In genomic region chr9:121810081-121810821, GRCm38 (mm10) we compare ENCODE assay signal across 8 mouse cellular contexts. TPM values are rescaled to one million over a fixed set of nuclear protein-coding genes. Genes with fewer than 3 reads are reported as not detected.
DNase-seq lines count a peak whose midpoint lies in the region; ATAC-seq and TF ChIP-seq lines count a peak whose summit lies in the region.

No protein-coding gene starts in this region.

- no peak for TF ChIP-seq EP300 in heart, postnatal 0 days (IDR thresholded peaks at IDR 0.05; ENCODE audit: low read depth)

- 33% methylated on average over 15 of the region's 15 CpGs for WGBS in heart, postnatal 0 days
- 21% methylated on average over 15 of the region's 15 CpGs for WGBS in forebrain, embryonic 10.5 days
- WGBS in midbrain, embryonic 15.5 days: 12% methylated on average over 15 of the region's 15 CpGs

- H3K4me2 ChIP-seq in heart, postnatal 0 days (ENCODE audit: low read depth, low read length): no peak overlapping the region
- no peak overlapping the region for H3K4me2 ChIP-seq in midbrain, embryonic 15.5 days

- peak; percentile 30 for DNase-seq in heart, postnatal 0 days (ENCODE audit: low spot score)
- no peak for DNase-seq in heart, postnatal 25 days (ENCODE audit: low spot score)
- DNase-seq in forebrain, embryonic 10.5 days (ENCODE audit: extremely low spot score, low spot score): no peak
- peak; percentile 84 to 86 for DNase-seq in layer of hippocampus, adult 8-10 months (ENCODE audit: low spot score in 2 of 2)
- no peak for DNase-seq in gastrocnemius, postnatal 4 days (ENCODE audit: low spot score in 2 of 2)

- H3K36me3 ChIP-seq in heart, postnatal 0 days (replicated peaks; ENCODE audit: control insufficient read depth, insufficient read depth, low read length): no peaks in the 10 kb centered on the region
- H3K36me3 ChIP-seq in forebrain, embryonic 10.5 days (replicated peaks): no peaks in the 10 kb centered on the region
- H3K36me3 ChIP-seq in midbrain, embryonic 15.5 days (replicated peaks): no peaks in the 10 kb centered on the region

- peaks cover 16% of the 10 kb centered on the region for H3K4me1 ChIP-seq in heart, postnatal 0 days (ENCODE audit: control insufficient read depth, insufficient read depth)
- peaks cover 43% of the 10 kb centered on the region for H3K4me1 ChIP-seq in forebrain, embryonic 10.5 days
- peaks cover 15% of the 10 kb centered on the region for H3K4me1 ChIP-seq in midbrain, embryonic 15.5 days

- H3K27ac ChIP-seq in heart, postnatal 0 days (ENCODE audit: low read depth): no peak overlapping the region
- peak overlapping the region; percentile 75 for H3K27ac ChIP-seq in forebrain, embryonic 10.5 days
- peak overlapping the region; percentile 47; the same call in 1 of the 2 replicates for H3K27ac ChIP-seq in midbrain, embryonic 15.5 days

- no peak for ATAC-seq in heart, postnatal 0 days (ENCODE audit: insufficient read depth, low read depth)
- peak; percentile 76 for ATAC-seq in midbrain, embryonic 15.5 days (replicated peaks)
- no peak for ATAC-seq in megakaryocyte progenitor cell, adult 5-6 weeks (replicated peaks; ENCODE audit: poor library complexity)
- ATAC-seq in inflammation-experienced regulatory T-cells, adult 6 months: no peak

- H3K27me3 ChIP-seq in heart, postnatal 0 days (ENCODE audit: control insufficient read depth, insufficient read depth, low read length): no peaks in the 10 kb centered on the region
- no peaks in the 10 kb centered on the region for H3K27me3 ChIP-seq in forebrain, embryonic 10.5 days (ENCODE audit: poor library complexity, severe bottlenecking)
- H3K27me3 ChIP-seq in midbrain, embryonic 15.5 days (replicated peaks): no peaks in the 10 kb centered on the region

- no peaks in the 10 kb centered on the region for H3K9me3 ChIP-seq in heart, postnatal 0 days (replicated peaks; ENCODE audit: control insufficient read depth, low read length)
- no peaks in the 10 kb centered on the region for H3K9me3 ChIP-seq in forebrain, embryonic 10.5 days
- H3K9me3 ChIP-seq in midbrain, embryonic 15.5 days: no peaks in the 10 kb centered on the region

- TF ChIP-seq CTCF in heart, postnatal 0 days (IDR thresholded peaks at IDR 0.05; ENCODE audit: low read depth): no peak

- intact Hi-C loops in heart, postnatal 25 days (cut with DNase I): no loop called here

- H3K4me3 ChIP-seq in heart, postnatal 0 days (ENCODE audit: low read depth, low read length): no peak overlapping the region
- H3K4me3 ChIP-seq in forebrain, embryonic 10.5 days: no peak overlapping the region
- H3K4me3 ChIP-seq in midbrain, embryonic 15.5 days: no peak overlapping the region

- no peak overlapping the region for H3K9ac ChIP-seq in heart, postnatal 0 days (replicated peaks; ENCODE audit: low read depth, low read length)
- no peak overlapping the region for H3K9ac ChIP-seq in midbrain, embryonic 15.5 days

RNA-seq across cellular contexts. Expression of gene Hhatl, which starts 17.9 kb away (rescaled TPM):
- 62.3 and 75.4 TPM in 2 replicates for total RNA-seq in heart, postnatal 0 days (2014; rRNA removed; ENCODE audit: low replicate concordance)
- 52.7 and 53.0 TPM in 2 replicates for polyA plus RNA-seq in heart, postnatal 0 days (2015; fragmentation: Nextera tagmentation; extraction: Ambion mirVana)
- total RNA-seq in heart, postnatal 25 days (2021): 100 to 1,000 TPM; 118 to 123 TPM
- not detected in 2 replicates for polyA plus RNA-seq in forebrain, embryonic 10.5 days (2016; fragmentation: Nextera tagmentation; extraction: Ambion mirVana)
- 10 to 100 TPM; 15.2 to 23.6 (median 20.1) TPM for total RNA-seq in layer of hippocampus, adult 8-10 months (2022)
- 0.09 TPM in 1 of 2 replicates, not detected in the other for polyA plus RNA-seq in midbrain, embryonic 15.5 days (2015; fragmentation: Nextera tagmentation; extraction: Ambion mirVana)
- total RNA-seq in megakaryocyte progenitor cell, adult 5-6 weeks (2015): not detected in 2 replicates
- total RNA-seq in megakaryocyte progenitor cell, adult 5-6 weeks (2017): not detected in 2 replicates
- not detected for polyA plus RNA-seq in inflammation-experienced regulatory T-cells, adult 6 months (2017; shearing (Covaris generic))
- total RNA-seq in gastrocnemius, postnatal 4 days (2021): 100 to 1,000 TPM; 164 to 169 TPM

RNA-seq across cellular contexts. Expression of gene Ccdc13, which starts 29.0 kb away (rescaled TPM):
- not detected in 2 replicates for total RNA-seq in heart, postnatal 0 days (2014; rRNA removed; ENCODE audit: low replicate concordance)
- 0.34 and 0.41 TPM in 2 replicates for polyA plus RNA-seq in heart, postnatal 0 days (2015; fragmentation: Nextera tagmentation; extraction: Ambion mirVana)
- not detected for total RNA-seq in heart, postnatal 25 days (2021)
- polyA plus RNA-seq in forebrain, embryonic 10.5 days (2016; fragmentation: Nextera tagmentation; extraction: Ambion mirVana): 2.6 and 2.7 TPM in 2 replicates
- 10 to 100 TPM in 1 of 4 experiments, 1 to 10 TPM in 3; 4.3 to 10.7 (median 9.4) TPM for total RNA-seq in layer of hippocampus, adult 8-10 months (2022)
- 4.1 and 4.2 TPM in 2 replicates for polyA plus RNA-seq in midbrain, embryonic 15.5 days (2015; fragmentation: Nextera tagmentation; extraction: Ambion mirVana)
- 0.42 TPM in 1 of 2 replicates, not detected in the other for total RNA-seq in megakaryocyte progenitor cell, adult 5-6 weeks (2015)
- not detected in 2 replicates for total RNA-seq in megakaryocyte progenitor cell, adult 5-6 weeks (2017)
- polyA plus RNA-seq in inflammation-experienced regulatory T-cells, adult 6 months (2017; shearing (Covaris generic)): not detected
- under 1 TPM in 1 of 2 experiments, not detected in 1; 0.88 TPM for total RNA-seq in gastrocnemius, postnatal 4 days (2021)

RNA-seq across cellular contexts. Expression of gene Klhl40, which starts 32.8 kb away (rescaled TPM):
- 20.7 and 28.2 TPM in 2 replicates for total RNA-seq in heart, postnatal 0 days (2014; rRNA removed; ENCODE audit: low replicate concordance)
- 12.6 and 14.5 TPM in 2 replicates for polyA plus RNA-seq in heart, postnatal 0 days (2015; fragmentation: Nextera tagmentation; extraction: Ambion mirVana)
- 10 to 100 TPM; 10.1 to 10.5 TPM for total RNA-seq in heart, postnatal 25 days (2021)
- 0.12 TPM in 1 of 2 replicates, not detected in the other for polyA plus RNA-seq in forebrain, embryonic 10.5 days (2016; fragmentation: Nextera tagmentation; extraction: Ambion mirVana)
- 1 to 10 TPM; 3.5 to 5.7 (median 4.4) TPM for total RNA-seq in layer of hippocampus, adult 8-10 months (2022)
- polyA plus RNA-seq in midbrain, embryonic 15.5 days (2015; fragmentation: Nextera tagmentation; extraction: Ambion mirVana): 1.6 and 1.9 TPM in 2 replicates
- total RNA-seq in megakaryocyte progenitor cell, adult 5-6 weeks (2015): not detected in 2 replicates
- total RNA-seq in megakaryocyte progenitor cell, adult 5-6 weeks (2017): 0.17 TPM in 1 of 2 replicates, not detected in the other
- not detected for polyA plus RNA-seq in inflammation-experienced regulatory T-cells, adult 6 months (2017; shearing (Covaris generic))
- total RNA-seq in gastrocnemius, postnatal 4 days (2021): 100 to 1,000 TPM; 143 TPM

RNA-seq across cellular contexts. Expression of gene Higd1a, which starts 47.9 kb away (rescaled TPM):
- 59.2 and 85.4 TPM in 2 replicates for total RNA-seq in heart, postnatal 0 days (2014; rRNA removed; ENCODE audit: low replicate concordance)
- polyA plus RNA-seq in heart, postnatal 0 days (2015; fragmentation: Nextera tagmentation; extraction: Ambion mirVana): 319 and 332 TPM in 2 replicates
- total RNA-seq in heart, postnatal 25 days (2021): 100 to 1,000 TPM; 208 to 239 TPM
- 229 and 238 TPM in 2 replicates for polyA plus RNA-seq in forebrain, embryonic 10.5 days (2016; fragmentation: Nextera tagmentation; extraction: Ambion mirVana)
- 10 to 100 TPM; 73.8 to 88.7 (median 86.3) TPM for total RNA-seq in layer of hippocampus, adult 8-10 months (2022)
- polyA plus RNA-seq in midbrain, embryonic 15.5 days (2015; fragmentation: Nextera tagmentation; extraction: Ambion mirVana): 142 and 144 TPM in 2 replicates
- 89.9 and 101 TPM in 2 replicates for total RNA-seq in megakaryocyte progenitor cell, adult 5-6 weeks (2015)
- 14.1 and 21.7 TPM in 2 replicates for total RNA-seq in megakaryocyte progenitor cell, adult 5-6 weeks (2017)
- 100 to 1,000 TPM; 108 to 167 (median 119) TPM for polyA plus RNA-seq in inflammation-experienced regulatory T-cells, adult 6 months (2017; shearing (Covaris generic))
- total RNA-seq in gastrocnemius, postnatal 4 days (2021): 10 to 100 TPM; 61.4 to 67.0 TPM

RNA-seq across cellular contexts. Expression of gene Zfp651, which starts 51.1 kb away (rescaled TPM):
- 34.5 and 69.3 TPM in 2 replicates for total RNA-seq in heart, postnatal 0 days (2014; rRNA removed; ENCODE audit: low replicate concordance)
- polyA plus RNA-seq in heart, postnatal 0 days (2015; fragmentation: Nextera tagmentation; extraction: Ambion mirVana): 12.1 and 13.2 TPM in 2 replicates
- 100 to 1,000 TPM; 116 to 128 TPM for total RNA-seq in heart, postnatal 25 days (2021)
- polyA plus RNA-seq in forebrain, embryonic 10.5 days (2016; fragmentation: Nextera tagmentation; extraction: Ambion mirVana): 4.1 and 4.8 TPM in 2 replicates
- total RNA-seq in layer of hippocampus, adult 8-10 months (2022): 100 to 1,000 TPM in 2 of 4 experiments, 10 to 100 TPM in 2; 97.3 to 102 (median 99.5) TPM
- polyA plus RNA-seq in midbrain, embryonic 15.5 days (2015; fragmentation: Nextera tagmentation; extraction: Ambion mirVana): 28.8 and 30.3 TPM in 2 replicates
- 0.05 and 0.62 TPM in 2 replicates for total RNA-seq in megakaryocyte progenitor cell, adult 5-6 weeks (2015)
- 0.24 TPM in 1 of 2 replicates, not detected in the other for total RNA-seq in megakaryocyte progenitor cell, adult 5-6 weeks (2017)
- polyA plus RNA-seq in inflammation-experienced regulatory T-cells, adult 6 months (2017; shearing (Covaris generic)): under 1 TPM in 2 of 3 experiments, not detected in 1; 0.23 to 0.24 TPM
- 10 to 100 TPM; 88.6 to 91.6 TPM for total RNA-seq in gastrocnemius, postnatal 4 days (2021)

Comparison
In these comparisons a context has a peak if more than half of its experiments do, and no peak if none do; other contexts are left out.
1. DNase-seq: peak in heart, postnatal 0 days (single experiment) and layer of hippocampus, adult 8-10 months (2 of 2); none in heart, postnatal 25 days (single experiment), forebrain, embryonic 10.5 days (single experiment) and gastrocnemius, postnatal 4 days (0 of 2).
2. RNA of gene Hhatl, which starts 17.9 kb away (total RNA-seq): 164 to 169 TPM in gastrocnemius, postnatal 4 days, 118 to 123 TPM in heart, postnatal 25 days, 62.3 to 75.4 TPM in heart, postnatal 0 days and 15.2 to 23.6 TPM in layer of hippocampus, adult 8-10 months; not detected in megakaryocyte progenitor cell, adult 5-6 weeks; every median in the first group is over 10 times any median in the second.